Mouse (Mus musculus) small intestine, adult 2 months (tissue): ENCODE data around the gene Vwa7. TPM values are rescaled to one million over a fixed set of nuclear protein-coding genes. Genes with fewer than 3 reads are reported as not detected.
"Not testable (repeated sequence)": the region's sequence is repeated elsewhere in the genome, so short reads cannot be mapped to it uniquely, and the experiment has no call there.

ENCODE experiments used
- H3K27ac ChIP-seq: fragments of 200-500 bp; 2 replicates; pipeline ENCODE4 v1.5.1; 2012; ENCODE audit warnings: low read depth, low read length, control low read depth, inconsistent platforms; ENCODE audit not compliant: insufficient read depth
- H3K27me3 ChIP-seq: fragments of 200-500 bp; 2 replicates; pipeline ENCODE4 v1.6.1; 2012; ENCODE audit warnings: mild to moderate bottlenecking, moderate library complexity, low read length, inconsistent platforms; ENCODE audit not compliant: control insufficient read depth, insufficient read depth
- H3K36me3 ChIP-seq: fragments of 200-500 bp; 2 replicates; pipeline ENCODE4 v1.6.1; 2012; ENCODE audit warnings: mild to moderate bottlenecking, low read length, control low read depth, inconsistent platforms; ENCODE audit not compliant: control insufficient read depth, insufficient read depth
- H3K4me1 ChIP-seq: fragments of 200-500 bp; 2 replicates; pipeline ENCODE4 v1.6.1; 2012; ENCODE audit warnings: low read length, inconsistent platforms, mixed read lengths; ENCODE audit not compliant: control insufficient read depth, insufficient read depth, insufficient read length
- H3K4me3 ChIP-seq: fragments of 200-500 bp; 2 replicates; pipeline ENCODE4 v1.5.1; 2012; ENCODE audit warnings: low read depth, mild to moderate bottlenecking, control low read depth, inconsistent platforms, low read length, moderate library complexity
- CTCF ChIP-seq: fragments of 200-500 bp; IDR thresholded peaks from 2 replicates; pipeline ENCODE4 v1.5.1; 2012; ENCODE audit warnings: low read depth, mild to moderate bottlenecking, control low read depth, inconsistent platforms, low read length, moderate library complexity, mixed read lengths; ENCODE audit not compliant: insufficient replicate concordance, insufficient read length; ENCODE audit errors: extremely low read depth
- POLR2A ChIP-seq: fragments of 200-500 bp; IDR thresholded peaks from 2 replicates; pipeline ENCODE4 v1.6.1; 2012; ENCODE audit warnings: low read depth, mild to moderate bottlenecking, control low read depth, inconsistent platforms, low read length, moderate library complexity
- WGBS: fragments of 180-500 bp; shearing (Covaris S2); methylation state at CpG from one replicate; pipeline ENCODE4 v1.1.7; 2018; 5-methylcytosine and 5-hydroxymethylcytosine counted together
- polyA plus RNA-seq: library from polyadenylated mRNA; depleted of rRNA; stranded (reverse); fragments of >200 nt; gene quantifications from 2 replicates; pipeline ENCODE4 v1.2.3, GENCODE M21; 2012

Vwa7 gene
- polyA plus RNA-seq, 1 experiment, result 0.82 TPM

- Histone ChIP-seq H3K36me3 (no peaks in the 10 kb centered on the region), H3K4me1 (no peaks in the 10 kb centered on the region; the same call in 1 of the 2 replicates), H3K27me3 (no peaks in the 10 kb centered on the region), H3K4me3 (no peak overlapping the region), H3K27ac (no peak overlapping the region)
- TF ChIP-seq POLR2A (no peak), CTCF (no peak)
- 82% methylated on average over 11 of the region's 11 CpGs for WGBS
These were observed 14.9 kb downstream of the Vwa7 start for GRCm38 (mm10) chr17:35031272-35031671.

- TF ChIP-seq CTCF (no peak), POLR2A (no peak)
- 57% methylated on average over 5 of the region's 7 CpGs for WGBS
- H3K36me3 ChIP-seq, result no peaks in the 10 kb centered on the region
These were observed 15.5 kb downstream of the Vwa7 start for GRCm38 (mm10) chr17:35031880-35032279.

GRCm38 (mm10) chr17:35032323-35032870, 16.0 kb downstream of the Vwa7 start:
- Histone ChIP-seq H3K36me3 (no peaks in the 10 kb centered on the region), H3K4me1 (no peaks in the 10 kb centered on the region; the same call in 1 of the 2 replicates), H3K27ac (no peak overlapping the region), H3K4me3 (no peak overlapping the region), H3K27me3 (no peaks in the 10 kb centered on the region)
- TF ChIP-seq CTCF (no peak), POLR2A (no peak)
- 71% methylated on average over 8 of the region's 8 CpGs for WGBS

More at GRCm38 (mm10) chr17:35031880-35032279, 15.5 kb downstream of the Vwa7 start:
- Histone ChIP-seq H3K27me3 (no peaks in the 10 kb centered on the region), H3K4me1 (no peaks in the 10 kb centered on the region; the same call in 1 of the 2 replicates), H3K4me3 (no peak overlapping the region), H3K27ac (no peak overlapping the region)

- H3K27ac ChIP-seq, H3K4me3 ChIP-seq, H3K4me1 ChIP-seq, H3K27me3 ChIP-seq, H3K36me3 ChIP-seq: not testable (repeated sequence)
- 60% methylated on average over 1 of the region's 1 CpGs for WGBS
These were observed 17.3 kb downstream of the Vwa7 start for GRCm38 (mm10) chr17:35033703-35034102.

GRCm38 (mm10) chr17:35034896-35035295, 18.5 kb downstream of the Vwa7 start:
- no peak overlapping the region for H3K4me3 ChIP-seq
- H3K4me1 ChIP-seq, result no peaks in the 10 kb centered on the region; the same call in 1 of the 2 replicates
- H3K27ac ChIP-seq, result no peak overlapping the region
- TF ChIP-seq CTCF (no peak), POLR2A (no peak)
- no peaks in the 10 kb centered on the region for H3K27me3 ChIP-seq
- 39% methylated on average over 6 of the region's 6 CpGs for WGBS
- no peaks in the 10 kb centered on the region for H3K36me3 ChIP-seq

- TF ChIP-seq CTCF, result no peak
- no peak for TF ChIP-seq POLR2A
- Histone ChIP-seq H3K4me3 (no peak overlapping the region), H3K27ac (no peak overlapping the region), H3K27me3 (no peaks in the 10 kb centered on the region), H3K36me3 (no peaks in the 10 kb centered on the region), H3K4me1 (no peaks in the 10 kb centered on the region)
- WGBS, result 89% methylated on average over 11 of the region's 11 CpGs
These were observed 22.9 kb downstream of the Vwa7 start for GRCm38 (mm10) chr17:35039121-35039873.

GRCm38 (mm10) chr17:35043794-35044193, 27.4 kb downstream of the Vwa7 start:
- Histone ChIP-seq H3K4me1 (peaks cover 15% of the 10 kb centered on the region), H3K27ac (no peak overlapping the region), H3K36me3 (no peaks in the 10 kb centered on the region), H3K4me3 (no peak overlapping the region), H3K27me3 (no peaks in the 10 kb centered on the region)
- WGBS, result 77% methylated on average over 4 of the region's 4 CpGs
- TF ChIP-seq CTCF (no peak), POLR2A (no peak)
